In genomic region chr11:21322349-21322748, GRCm38 (mm10) we compare ENCODE assay signal across 19 mouse cellular contexts. TPM values are rescaled to one million over a fixed set of nuclear protein-coding genes. Genes with fewer than 3 reads are reported as not detected.
DNase-seq lines count a peak whose midpoint lies in the region; ATAC-seq and TF ChIP-seq lines count a peak whose summit lies in the region.
"Had no signal": no experiment of that assay in that cellular context is flagged by ENCODE, and none has a peak within 500 bp of the region (broad histone marks: within the 10 kb centered on the region; RNA-seq: fewer than 3 reads in every experiment).

No protein-coding gene starts in this region.

- peaks cover 3% of the 10 kb centered on the region; the same call in 1 of the 2 replicates for H3K36me3 ChIP-seq in kidney, postnatal 0 days (ENCODE audit: insufficient read depth, low read length)
- H3K36me3 ChIP-seq in kidney, embryonic 15.5 days: peaks cover 56% of the 10 kb centered on the region
- peaks cover 5% of the 10 kb centered on the region; the same call in 1 of the 2 replicates for H3K36me3 ChIP-seq in splenic B cell, adult 2 months (ENCODE audit: control insufficient read depth, insufficient read depth, low read length, poor library complexity, severe bottlenecking)

- H3K27ac ChIP-seq in kidney, postnatal 0 days: no peak overlapping the region
- no peak overlapping the region for H3K27ac ChIP-seq in kidney, embryonic 15.5 days
- no peak overlapping the region for H3K27ac ChIP-seq in cortical plate, adult 2 months (ENCODE audit: insufficient read depth, low read length)
- H3K27ac ChIP-seq: forebrain, embryonic 13.5 days; intestine, embryonic 15.5 days; neural tube, embryonic 13.5 days had no signal

- H3K27me3 ChIP-seq in kidney, postnatal 0 days (ENCODE audit: insufficient read depth, low read length): no peaks in the 10 kb centered on the region
- H3K27me3 ChIP-seq in kidney, embryonic 15.5 days: no peaks in the 10 kb centered on the region
- H3K27me3 ChIP-seq in splenic B cell, adult 2 months (ENCODE audit: control insufficient read depth, insufficient read depth, low read length, poor library complexity, severe bottlenecking): no peaks in the 10 kb centered on the region
- H3K27me3 ChIP-seq: forebrain, embryonic 13.5 days; intestine, embryonic 15.5 days; neural tube, embryonic 13.5 days had no signal

- no peak for ATAC-seq in kidney, postnatal 0 days (replicated peaks; ENCODE audit: low FRiP score, low read depth)
- no peak for ATAC-seq in kidney, embryonic 15.5 days (replicated peaks; ENCODE audit: low FRiP score)
- ATAC-seq: forebrain, embryonic 13.5 days; intestine, embryonic 15.5 days; midbrain, embryonic 16.5 days had no signal

- no peak overlapping the region for H3K9ac ChIP-seq in kidney, postnatal 0 days (ENCODE audit: low read depth, low read length)
- no peak overlapping the region for H3K9ac ChIP-seq in kidney, embryonic 15.5 days
- H3K9ac ChIP-seq: forebrain, embryonic 13.5 days; intestine, embryonic 15.5 days; neural tube, embryonic 13.5 days had no signal

- DNase-seq in kidney, postnatal 0 days (ENCODE audit: low spot score): no peak
- peak; percentile 22 for DNase-seq in thymus, postnatal 4 days
- no peak for DNase-seq in thymus, adult 18-20 months
- peak; percentile 15 for DNase-seq in splenic B cell, adult 2 months (ENCODE audit: low read depth, low spot score)
- DNase-seq in spleen, postnatal 14 days (ENCODE audit: low spot score in 2 of 2): no peak
- no peak for DNase-seq in heart, postnatal 25 days (ENCODE audit: low spot score)
- DNase-seq: adrenal gland, postnatal 36 days; heart, adult 18-20 months; heart, postnatal 4 days; kidney, postnatal 4 days; lung, postnatal 10 days; right cerebral cortex, adult 18-20 months; spleen, adult 18-20 months had no signal

- 0 out of 2 replicates have a peak, but pooled peaks have one; percentile 15 for TF ChIP-seq CTCF in kidney, postnatal 0 days (IDR thresholded peaks at IDR 0.05; ENCODE audit: low read depth)
- TF ChIP-seq CTCF in cortical plate, adult 2 months (IDR thresholded peaks at IDR 0.05; ENCODE audit: extremely low read depth, insufficient read depth, low read length): 0 out of 2 replicates have a peak, but pooled peaks have one; percentile 3

- intact Hi-C loops in heart, postnatal 25 days (cut with DNase I): no loop called here

- no peak overlapping the region for H3K4me3 ChIP-seq in kidney, postnatal 0 days (replicated peaks; ENCODE audit: low read depth, low read length)
- H3K4me3 ChIP-seq in kidney, embryonic 15.5 days (replicated peaks): no peak overlapping the region
- no peak overlapping the region for H3K4me3 ChIP-seq in cortical plate, adult 2 months (ENCODE audit: insufficient read depth, low read length)
- H3K4me3 ChIP-seq: forebrain, embryonic 13.5 days; intestine, embryonic 15.5 days; neural tube, embryonic 13.5 days had no signal

- H3K9me3 ChIP-seq in kidney, postnatal 0 days (replicated peaks; ENCODE audit: low read length): no peaks in the 10 kb centered on the region
- H3K9me3 ChIP-seq in kidney, embryonic 15.5 days (replicated peaks): no peaks in the 10 kb centered on the region
- H3K9me3 ChIP-seq: forebrain, embryonic 13.5 days; intestine, embryonic 15.5 days; neural tube, embryonic 13.5 days had no signal

- WGBS in kidney, postnatal 0 days: 90% methylated on average over 3 of the region's 3 CpGs
- 89% methylated on average over 3 of the region's 3 CpGs for WGBS in kidney, embryonic 15.5 days

- TF ChIP-seq POLR2A in cortical plate, adult 2 months (IDR thresholded peaks at IDR 0.05; ENCODE audit: extremely low read depth, insufficient read depth, low read length): no peak

- H3K4me1 ChIP-seq in kidney, postnatal 0 days (replicated peaks; ENCODE audit: insufficient read depth, low read length): no peaks in the 10 kb centered on the region
- H3K4me1 ChIP-seq in kidney, embryonic 15.5 days: no peaks in the 10 kb centered on the region
- H3K4me1 ChIP-seq in cortical plate, adult 2 months (ENCODE audit: control insufficient read depth, insufficient read depth, low read length): no peaks in the 10 kb centered on the region
- H3K4me1 ChIP-seq: forebrain, embryonic 13.5 days; intestine, embryonic 15.5 days; neural tube, embryonic 13.5 days had no signal

- H3K4me2 ChIP-seq in kidney, postnatal 0 days (ENCODE audit: low read length): no peak overlapping the region
- H3K4me2 ChIP-seq in kidney, embryonic 15.5 days: no peak overlapping the region
- H3K4me2 ChIP-seq: forebrain, embryonic 13.5 days; intestine, embryonic 15.5 days; neural tube, embryonic 13.5 days had no signal

RNA-seq across cellular contexts. Expression of gene Ugp2, which starts 48.7 kb away (rescaled TPM):
- polyA plus RNA-seq in kidney, postnatal 0 days (2015; fragmentation: Nextera tagmentation; extraction: Ambion mirVana): 90.1 and 97.4 TPM in 2 replicates
- 80.7 and 87.1 TPM in 2 replicates for polyA plus RNA-seq in kidney, embryonic 15.5 days (2015; fragmentation: Nextera tagmentation; extraction: Ambion mirVana)
- polyA plus RNA-seq in cortical plate, adult 2 months (2012; rRNA removed): 58.5 and 58.7 TPM in 2 replicates
- 100 to 1,000 TPM; 206 to 224 TPM for total RNA-seq in heart, postnatal 25 days (2021)

Comparison
In these comparisons a context has a peak if more than half of its experiments do, and no peak if none do; other contexts are left out.
1. DNase-seq: peak in thymus, postnatal 4 days (single experiment) and splenic B cell, adult 2 months (single experiment); none in kidney, postnatal 0 days (single experiment), thymus, adult 18-20 months (0 of 2), spleen, postnatal 14 days (0 of 2) and heart, postnatal 25 days (single experiment).